Mouse (Mus musculus): Measurements from ENCODE around the gene Smg6. TPM values are rescaled to one million over a fixed set of nuclear protein-coding genes. Genes with fewer than 3 reads are reported as not detected.
"Not testable (repeated sequence)": the region's sequence is repeated elsewhere in the genome, so short reads cannot be mapped to it uniquely, and the experiment has no call there.

The Smg6 gene
- polyA plus RNA-seq, 1 experiment from 2014 or later = 10.6 TPM

DNA sequence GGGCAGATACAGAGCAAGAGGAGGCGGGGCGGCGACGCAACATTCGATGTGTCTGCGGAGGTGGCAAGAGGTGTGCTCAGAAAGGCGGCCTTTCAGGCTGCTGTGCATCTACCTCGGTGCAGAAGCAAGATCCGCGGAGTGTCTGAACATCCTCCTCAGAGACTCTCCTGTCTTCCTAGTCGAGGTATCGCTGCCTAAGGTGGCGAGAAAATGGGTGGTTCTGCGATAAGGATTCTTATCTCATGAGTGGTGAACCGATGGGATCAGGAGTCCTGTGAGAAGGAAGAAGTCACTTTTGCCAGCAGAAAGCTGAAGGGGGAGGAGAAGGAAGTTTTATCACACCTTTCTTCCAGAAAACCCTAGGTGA, 248.2 kb downstream of the Smg6 start:
- Histone ChIP-seq H3K27ac (replicated peaks in 1 of 2; ENCODE audit: control insufficient read depth in 1 of 2, insufficient read depth in 1 of 2, low read depth in 2 of 2, low read length in 2 of 2) (no peak overlapping the region), H3K4me3 (ENCODE audit: control insufficient read depth in 1 of 2, insufficient read depth in 1 of 2, low read depth in 1 of 2, low read length in 2 of 2) (peak overlapping the region; percentile 56 to 66), H3K4me2 (ENCODE audit: low read length) (peak overlapping the region; percentile 93), H3K27me3 (ENCODE audit: control insufficient read depth, insufficient read depth, low read length) (peaks cover 42% of the 10 kb centered on the region), H3K9ac (ENCODE audit: low read length) (no peak overlapping the region), H3K36me3 (ENCODE audit: control insufficient read depth, insufficient read depth, low read length) (peaks cover 20% of the 10 kb centered on the region), H3K4me1 (ENCODE audit: control insufficient read depth in 2 of 2, insufficient read depth in 2 of 2, low read length in 2 of 2) (peaks cover 12 to 45% of the 10 kb centered on the region in 2 experiments; a peak in 3 of 4 replicates), H3K9me3 (ENCODE audit: control insufficient read depth, low read length) (no peaks in the 10 kb centered on the region)
- WGBS = 2% methylated on average over 15 of the region's 15 CpGs
- ATAC-seq (ENCODE audit: insufficient number of reproducible peaks, insufficient read depth, low FRiP score, low read depth) = no peak

DNA sequence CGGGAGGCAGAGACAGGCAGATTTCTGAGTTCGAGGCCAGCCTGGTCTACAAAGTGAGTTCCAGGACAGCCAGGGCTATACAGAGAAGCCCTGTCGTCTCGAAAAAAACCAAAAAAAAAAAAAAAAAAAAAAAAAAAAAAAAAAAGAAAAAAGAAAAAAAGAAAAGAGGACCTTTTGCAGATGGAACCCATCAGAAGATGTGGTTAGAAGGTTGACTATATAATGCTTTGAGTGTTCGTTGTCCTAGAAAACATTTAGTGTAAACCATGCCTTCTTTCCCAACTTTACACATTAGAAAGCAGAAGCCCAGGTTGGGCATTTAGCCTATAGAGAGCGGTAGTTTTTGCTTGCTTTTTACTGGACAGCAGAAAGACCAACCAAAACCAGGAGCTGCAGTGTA, 249.0 kb downstream of the Smg6 start:
- not testable (repeated sequence) for H3K9me3 ChIP-seq (ENCODE audit: control insufficient read depth, low read length); H3K4me3 ChIP-seq (ENCODE audit: control insufficient read depth in 1 of 2, insufficient read depth in 1 of 2, low read depth in 1 of 2, low read length in 2 of 2); H3K27ac ChIP-seq (replicated peaks in 1 of 2; ENCODE audit: control insufficient read depth in 1 of 2, insufficient read depth in 1 of 2, low read depth in 2 of 2, low read length in 2 of 2); H3K9ac ChIP-seq (ENCODE audit: low read length); ATAC-seq (ENCODE audit: insufficient number of reproducible peaks, insufficient read depth, low FRiP score, low read depth); H3K4me2 ChIP-seq (ENCODE audit: low read length)
- 69% methylated on average over 6 of the region's 6 CpGs for WGBS
- H3K36me3 ChIP-seq (ENCODE audit: control insufficient read depth, insufficient read depth, low read length) = peaks cover 20% of the 10 kb centered on the region
- peaks cover 16 to 47% of the 10 kb centered on the region in 2 experiments for H3K4me1 ChIP-seq (ENCODE audit: control insufficient read depth in 2 of 2, insufficient read depth in 2 of 2, low read length in 2 of 2)
- H3K27me3 ChIP-seq (ENCODE audit: control insufficient read depth, insufficient read depth, low read length) = peaks cover 38% of the 10 kb centered on the region

- Histone ChIP-seq H3K4me2 (ENCODE audit: low read length) (peak overlapping the region; percentile 73), H3K4me1 (ENCODE audit: control insufficient read depth in 2 of 2, insufficient read depth in 2 of 2, low read length in 2 of 2) (peaks cover 10 to 23% of the 10 kb centered on the region in 2 experiments), H3K27ac (replicated peaks in 1 of 2; ENCODE audit: control insufficient read depth in 1 of 2, insufficient read depth in 1 of 2, low read depth in 2 of 2, low read length in 2 of 2) (peak overlapping the region in 1 of 2 experiments; percentile 75; a peak in 2 of 4 replicates), H3K4me3 (ENCODE audit: control insufficient read depth in 1 of 2, insufficient read depth in 1 of 2, low read depth in 1 of 2, low read length in 2 of 2) (peak overlapping the region; percentile 75 to 77), H3K9ac (ENCODE audit: low read length) (peak overlapping the region; percentile 88), H3K27me3 (ENCODE audit: control insufficient read depth, insufficient read depth, low read length) (peaks cover 5% of the 10 kb centered on the region), H3K36me3 (ENCODE audit: control insufficient read depth, insufficient read depth, low read length) (peaks cover 52% of the 10 kb centered on the region), H3K9me3 (ENCODE audit: control insufficient read depth, low read length) (no peaks in the 10 kb centered on the region)
- ATAC-seq (ENCODE audit: insufficient number of reproducible peaks, insufficient read depth, low FRiP score, low read depth) = no peak
- 52% methylated on average over 12 of the region's 12 CpGs for WGBS
These were observed 252.4 kb downstream of the Smg6 start for GRCm38 (mm10) chr11:75178011-75178410.

GRCm38 (mm10) chr11:75178672-75179208, 253.1 kb downstream of the Smg6 start, which contains the start of gene Ovca2:
Gene Ovca2, minus strand, starts transcription at chr11:75178835.
- Histone ChIP-seq H3K27ac (replicated peaks in 1 of 2; ENCODE audit: control insufficient read depth in 1 of 2, insufficient read depth in 1 of 2, low read depth in 2 of 2, low read length in 2 of 2) (peak within 1 kb of the TSS; percentile 70 to 75), H3K36me3 (ENCODE audit: control insufficient read depth, insufficient read depth, low read length) (peaks cover 60% of the 10 kb centered on the region), H3K9me3 (ENCODE audit: control insufficient read depth, low read length) (no peaks in the 10 kb centered on the region), H3K27me3 (ENCODE audit: control insufficient read depth, insufficient read depth, low read length) (no peaks in the 10 kb centered on the region), H3K9ac (ENCODE audit: low read length) (peak within 1 kb of the TSS; percentile 88), H3K4me2 (ENCODE audit: low read length) (peak within 1 kb of the TSS; percentile 73), H3K4me1 (ENCODE audit: control insufficient read depth in 2 of 2, insufficient read depth in 2 of 2, low read length in 2 of 2) (peaks cover 8 to 19% of the 10 kb centered on the region in 2 experiments), H3K4me3 (ENCODE audit: control insufficient read depth in 1 of 2, insufficient read depth in 1 of 2, low read depth in 1 of 2, low read length in 2 of 2) (peak within 1 kb of the TSS; percentile 75 to 77)
- peak; percentile 88 for ATAC-seq (ENCODE audit: insufficient number of reproducible peaks, insufficient read depth, low FRiP score, low read depth)
- WGBS = under 1% methylated on average over 32 of the region's 33 CpGs

DNA sequence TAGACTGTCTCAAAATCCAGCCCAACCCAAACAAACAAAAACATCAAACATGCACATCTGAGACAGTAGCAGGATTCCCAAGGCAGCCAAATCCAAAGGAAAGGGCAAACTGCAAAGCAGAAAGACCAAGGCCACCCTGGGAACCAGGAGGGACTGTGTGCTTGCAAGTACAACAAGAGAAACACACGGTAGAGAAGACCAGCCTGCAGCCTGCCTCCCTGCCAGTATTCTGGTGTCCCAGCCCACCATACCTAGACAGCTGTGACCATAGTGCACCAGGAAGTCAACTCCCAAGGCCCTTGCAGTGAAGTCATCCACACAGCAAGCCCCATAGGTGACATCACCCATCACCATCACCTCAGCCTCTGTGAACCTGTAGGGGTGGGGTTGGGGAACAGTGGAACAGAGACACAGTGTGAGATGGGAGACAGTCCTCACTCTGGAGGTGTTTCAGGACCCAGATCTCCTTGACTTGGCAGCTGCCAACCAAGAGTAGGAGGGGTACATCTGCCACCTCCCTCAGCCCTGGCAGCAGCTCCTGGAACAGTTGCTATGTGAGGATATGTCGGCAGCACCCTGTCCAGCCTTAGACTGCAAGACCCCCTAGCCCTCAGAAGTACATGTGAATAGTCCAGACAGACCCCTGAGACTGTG, 258.4 kb downstream of the Smg6 start:
- no peak for ATAC-seq (ENCODE audit: insufficient number of reproducible peaks, insufficient read depth, low FRiP score, low read depth)
- no peak overlapping the region for H3K4me3 ChIP-seq (ENCODE audit: control insufficient read depth in 1 of 2, insufficient read depth in 1 of 2, low read depth in 1 of 2, low read length in 2 of 2)

DNA sequence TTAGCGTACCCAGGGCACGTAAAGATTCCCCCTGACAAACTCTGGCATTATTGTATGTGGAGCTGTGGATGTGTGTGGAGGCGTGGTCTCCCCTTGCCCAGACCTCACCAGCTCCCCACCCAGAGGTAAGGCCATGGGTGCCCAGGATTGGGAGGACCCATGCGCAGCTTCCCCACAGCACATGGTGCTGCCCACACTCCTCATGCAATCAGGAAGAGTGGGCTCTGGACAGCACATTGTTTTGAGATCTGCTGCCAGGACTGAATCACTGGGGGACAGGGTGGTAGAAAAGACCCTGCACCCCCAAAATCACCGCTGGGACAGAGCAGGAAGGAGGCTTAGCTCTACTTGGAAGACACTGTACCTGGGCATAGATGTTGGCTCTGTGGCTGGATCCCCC, 258.9 kb downstream of the Smg6 start:
- 92% methylated on average over 5 of the region's 5 CpGs for WGBS
- Histone ChIP-seq H3K4me3 (ENCODE audit: control insufficient read depth in 1 of 2, insufficient read depth in 1 of 2, low read depth in 1 of 2, low read length in 2 of 2) (no peak overlapping the region), H3K36me3 (ENCODE audit: control insufficient read depth, insufficient read depth, low read length) (peaks cover 60% of the 10 kb centered on the region), H3K4me2 (ENCODE audit: low read length) (no peak overlapping the region), H3K9me3 (ENCODE audit: control insufficient read depth, low read length) (no peaks in the 10 kb centered on the region), H3K9ac (ENCODE audit: low read length) (no peak overlapping the region), H3K4me1 (ENCODE audit: control insufficient read depth in 2 of 2, insufficient read depth in 2 of 2, low read length in 2 of 2) (peaks cover under 1 to 9% of the 10 kb centered on the region in 2 experiments; a peak in 3 of 4 replicates), H3K27me3 (ENCODE audit: control insufficient read depth, insufficient read depth, low read length) (no peaks in the 10 kb centered on the region), H3K27ac (replicated peaks in 1 of 2; ENCODE audit: control insufficient read depth in 1 of 2, insufficient read depth in 1 of 2, low read depth in 2 of 2, low read length in 2 of 2) (no peak overlapping the region)
- ATAC-seq (ENCODE audit: insufficient number of reproducible peaks, insufficient read depth, low FRiP score, low read depth) = no peak

More for the DNA sequence above, 258.4 kb downstream of the Smg6 start:
- no peak overlapping the region for H3K4me2 ChIP-seq (ENCODE audit: low read length)
- no peak overlapping the region for H3K27ac ChIP-seq (replicated peaks in 1 of 2; ENCODE audit: control insufficient read depth in 1 of 2, insufficient read depth in 1 of 2, low read depth in 2 of 2, low read length in 2 of 2)
- H3K36me3 ChIP-seq (ENCODE audit: control insufficient read depth, insufficient read depth, low read length) = peaks cover 60% of the 10 kb centered on the region
- H3K9me3 ChIP-seq (ENCODE audit: control insufficient read depth, low read length) = no peaks in the 10 kb centered on the region
- no peaks in the 10 kb centered on the region for H3K27me3 ChIP-seq (ENCODE audit: control insufficient read depth, insufficient read depth, low read length)
- peaks cover 3 to 9% of the 10 kb centered on the region in 2 experiments for H3K4me1 ChIP-seq (ENCODE audit: control insufficient read depth in 2 of 2, insufficient read depth in 2 of 2, low read length in 2 of 2)
- no peak overlapping the region for H3K9ac ChIP-seq (ENCODE audit: low read length)
- 70% methylated on average over 2 of the region's 2 CpGs for WGBS

- Histone ChIP-seq H3K27me3 (ENCODE audit: control insufficient read depth, insufficient read depth, low read length) (no peaks in the 10 kb centered on the region), H3K4me2 (ENCODE audit: low read length) (no peak overlapping the region), H3K9me3 (ENCODE audit: control insufficient read depth, low read length) (no peaks in the 10 kb centered on the region), H3K4me3 (ENCODE audit: control insufficient read depth in 1 of 2, insufficient read depth in 1 of 2, low read depth in 1 of 2, low read length in 2 of 2) (no peak overlapping the region), H3K4me1 (ENCODE audit: control insufficient read depth in 2 of 2, insufficient read depth in 2 of 2, low read length in 2 of 2) (peaks cover 0 to 11% of the 10 kb centered on the region in 2 experiments; a peak in 2 of 4 replicates), H3K9ac (ENCODE audit: low read length) (no peak overlapping the region), H3K27ac (replicated peaks in 1 of 2; ENCODE audit: control insufficient read depth in 1 of 2, insufficient read depth in 1 of 2, low read depth in 2 of 2, low read length in 2 of 2) (no peak overlapping the region), H3K36me3 (ENCODE audit: control insufficient read depth, insufficient read depth, low read length) (peaks cover 58% of the 10 kb centered on the region)
- ATAC-seq (ENCODE audit: insufficient number of reproducible peaks, insufficient read depth, low FRiP score, low read depth) = no peak
- 88% methylated on average over 2 of the region's 2 CpGs for WGBS
These were observed 259.4 kb downstream of the Smg6 start for GRCm38 (mm10) chr11:75184986-75185385.

Measured in heart, embryonic 14.5 days (tissue).